Mouse (Mus musculus): ENCODE data around the gene Foxd2.
A peak's percentile ranks its signal among the peaks of the same experiment; 100 is the strongest.

Gene Foxd2

DNA sequence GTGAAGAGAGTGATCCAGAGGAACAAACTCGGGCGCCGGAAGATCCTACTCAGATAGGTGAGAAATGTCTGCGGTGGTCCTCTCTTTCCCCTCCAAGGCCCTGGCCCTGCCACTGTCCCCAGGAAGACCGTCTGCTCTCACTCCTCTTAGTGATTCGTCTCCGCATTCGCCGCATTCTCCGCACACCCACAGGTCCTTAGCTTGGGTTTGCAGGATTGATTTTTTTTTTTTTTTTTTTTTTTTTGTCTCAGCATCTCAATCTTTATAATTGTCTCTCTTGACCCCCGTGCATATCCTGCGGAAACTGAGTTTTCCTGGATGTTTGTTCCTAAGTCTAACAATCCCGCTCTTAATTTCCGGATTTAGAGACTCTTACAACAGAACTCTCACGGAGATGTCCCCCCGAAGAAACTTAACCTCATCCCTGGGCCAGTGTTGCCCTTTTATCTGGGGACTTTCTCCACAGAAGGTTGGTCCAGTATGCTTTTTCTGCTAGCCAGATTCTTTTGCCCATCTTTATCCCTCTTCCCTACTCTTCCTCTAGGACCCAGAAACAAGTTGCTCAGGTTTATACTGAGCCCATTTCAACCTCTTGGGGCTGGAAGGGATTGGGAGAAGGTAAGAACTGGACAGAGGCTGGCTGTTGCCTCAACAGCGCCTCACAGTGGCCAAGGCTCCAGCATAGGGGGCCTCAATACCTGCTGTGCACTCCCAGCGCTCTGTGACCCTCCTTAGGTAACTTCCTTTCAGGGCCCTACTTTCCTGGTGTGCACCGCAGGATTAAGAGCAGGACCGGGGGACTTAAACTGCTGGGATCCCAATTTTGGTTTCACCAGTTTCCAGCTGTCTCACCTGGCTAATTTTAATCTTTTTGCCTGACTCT lies 1.2 kb upstream of the Foxd2 start:
- peak; percentile 58 to 59 for DNase-seq

- DNase-seq: peak; percentile 54 to 65
Measured at GRCm38 (mm10) chr4:114907951-114908828, 483 bp downstream of the Foxd2 start.

DNA sequence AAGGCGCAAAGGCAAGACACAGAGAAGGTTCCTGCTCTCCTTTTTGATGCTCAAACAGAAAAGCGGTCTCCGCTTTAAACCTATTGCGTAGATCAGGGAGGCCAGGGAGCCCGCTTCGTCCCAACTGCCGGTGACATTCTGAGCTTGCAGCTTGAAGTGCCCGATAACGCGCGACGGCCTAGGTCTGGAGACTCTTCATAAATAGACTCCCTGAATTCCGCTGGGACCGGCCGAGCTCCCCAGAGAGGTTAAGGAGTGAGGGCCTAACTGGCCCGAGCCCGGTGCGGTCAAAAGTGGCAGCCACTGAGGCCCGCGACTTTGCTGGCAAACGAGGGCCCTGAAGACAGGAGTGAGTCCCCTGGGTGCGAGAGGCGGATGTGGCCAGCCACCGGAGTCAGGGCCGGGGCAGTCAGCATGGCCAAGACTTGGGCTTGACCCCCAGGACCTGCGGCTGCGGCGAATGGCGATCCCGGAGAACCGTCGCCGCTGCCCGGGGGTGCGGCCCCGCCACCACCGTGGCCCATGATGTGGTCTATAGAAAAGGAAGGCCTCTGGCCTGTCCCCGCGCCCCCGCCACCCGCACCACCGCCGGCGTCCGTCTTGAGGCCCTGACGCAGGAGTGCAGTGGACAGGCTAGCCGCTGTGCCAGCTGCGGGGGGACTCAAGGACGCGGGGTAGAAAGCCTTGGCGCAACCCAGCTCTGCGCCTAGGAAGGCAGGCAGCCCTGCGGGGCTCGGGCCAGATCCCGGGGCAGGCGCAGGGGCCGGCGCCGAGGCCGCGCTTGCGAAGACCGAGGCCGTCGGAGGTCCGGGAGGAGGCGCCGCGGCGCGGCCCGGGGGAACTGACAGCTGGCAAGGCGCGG lies 1.4 kb downstream of the Foxd2 start:
- DNase-seq: peak in 1 of 2 experiments; percentile 48

DNA sequence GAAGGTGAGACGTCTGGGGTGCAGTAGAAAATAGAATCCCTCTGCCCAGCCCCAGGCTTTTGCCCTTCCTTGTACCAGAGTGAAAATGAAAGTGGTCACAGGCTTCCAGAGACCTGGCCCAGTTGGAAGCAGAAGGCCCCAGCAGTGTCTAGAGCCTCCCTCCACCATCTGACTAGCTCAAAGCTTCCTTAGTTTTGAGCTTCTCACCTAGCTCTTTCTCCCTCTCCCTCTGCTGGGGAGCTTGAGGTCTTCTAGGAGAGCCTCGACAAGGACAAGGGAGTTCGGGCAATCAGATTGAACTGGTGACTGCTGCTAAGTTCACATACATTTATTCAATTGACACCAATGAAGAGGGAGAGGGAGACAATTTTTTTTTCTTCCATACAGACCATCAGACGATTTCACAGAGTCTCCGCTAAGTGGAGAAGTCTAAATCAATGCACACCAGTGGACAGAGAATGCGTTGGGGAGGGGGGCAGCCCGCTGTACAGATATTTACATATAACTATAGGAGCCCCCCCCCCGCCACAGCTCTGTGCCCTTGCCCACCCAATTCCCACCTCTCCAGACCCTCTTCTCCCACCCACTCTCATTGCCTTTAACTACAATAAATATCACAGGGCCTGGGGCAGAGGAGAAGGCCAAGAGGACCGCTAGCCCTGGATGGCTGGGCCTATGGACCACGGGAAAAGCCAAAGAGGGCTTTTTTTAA lies 2.5 kb downstream of the Foxd2 start:
- no peak for DNase-seq

- no peak for DNase-seq
Measured at GRCm38 (mm10) chr4:114905501-114905900, 3.2 kb downstream of the Foxd2 start.

- peak in 1 of 2 experiments; percentile 28 for DNase-seq
Measured at GRCm38 (mm10) chr4:114903422-114903782, 5.3 kb downstream of the Foxd2 start.

DNA sequence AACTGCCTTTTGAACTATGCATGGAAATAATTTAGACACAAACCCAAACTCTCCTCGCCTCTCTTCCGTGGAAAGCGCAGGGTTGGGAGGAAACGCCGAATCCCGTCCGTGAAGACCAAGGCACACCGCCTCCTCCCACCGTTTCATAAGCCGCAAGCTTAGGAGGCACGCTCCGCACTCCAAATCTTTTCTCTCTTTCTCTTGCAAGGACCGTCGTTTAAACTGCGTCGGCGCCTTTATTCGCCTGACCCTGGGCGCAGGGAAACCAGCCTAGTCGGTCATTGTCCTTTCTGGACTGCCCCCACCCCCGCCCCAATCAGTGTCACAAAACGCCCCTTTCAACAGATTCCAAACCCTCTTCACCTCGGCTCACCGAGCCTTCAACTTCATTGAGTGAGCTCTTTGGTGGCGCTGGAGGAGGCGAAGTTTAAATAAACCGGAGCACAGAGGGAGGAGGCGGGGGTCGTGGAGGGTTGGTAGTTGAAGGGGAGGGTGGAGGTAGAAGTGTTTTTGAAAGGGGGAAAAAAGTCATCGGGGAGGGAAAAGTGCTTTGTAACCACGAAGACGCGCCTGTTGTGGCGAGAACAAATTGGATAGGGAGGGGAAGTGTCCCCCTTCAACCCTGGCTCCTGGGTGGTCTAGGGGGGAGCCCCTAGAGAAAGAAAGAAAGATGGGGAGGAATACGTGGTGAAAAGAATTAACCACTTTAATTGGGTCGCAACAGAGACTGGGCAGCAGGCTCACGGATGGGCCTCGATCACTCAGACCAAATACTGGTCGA lies 5.8 kb downstream of the Foxd2 start:
- peak in 1 of 2 experiments; percentile 35 for DNase-seq

DNA sequence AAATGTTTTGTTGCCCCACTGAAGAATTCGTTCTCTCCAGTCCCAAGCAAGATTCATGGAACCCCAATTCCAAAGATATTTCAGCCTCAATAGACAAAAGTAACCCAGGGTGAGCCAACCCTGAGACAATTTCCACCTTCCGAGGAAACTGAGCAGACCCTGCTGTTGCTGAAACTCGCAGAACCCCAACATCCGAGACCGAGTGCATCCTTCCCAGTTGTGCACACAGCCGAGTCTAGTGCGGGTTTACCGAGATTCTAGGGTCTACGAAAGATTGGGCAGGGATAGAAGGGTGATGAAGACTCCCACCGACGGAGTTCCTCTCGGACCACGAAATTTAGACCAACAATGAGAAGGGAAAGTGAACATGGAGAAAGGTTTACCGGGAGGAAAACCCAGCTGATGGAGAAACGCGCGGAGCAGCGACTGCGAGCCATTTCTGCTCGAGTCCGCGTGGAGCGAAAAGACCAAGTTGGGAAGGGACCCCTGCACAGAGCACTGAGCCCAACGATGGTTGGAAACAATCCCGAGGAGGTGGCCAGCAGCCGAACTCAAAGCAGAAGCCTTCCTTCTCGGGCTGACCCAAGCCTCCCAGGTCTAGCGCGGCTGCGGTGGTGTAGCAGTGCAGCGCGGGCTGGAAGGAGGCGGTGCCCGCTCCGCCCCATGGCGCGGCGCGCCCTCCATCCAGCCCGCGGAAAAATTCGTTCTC lies 6.9 kb downstream of the Foxd2 start:
- peak in 1 of 2 experiments; percentile 47 for DNase-seq

DNA sequence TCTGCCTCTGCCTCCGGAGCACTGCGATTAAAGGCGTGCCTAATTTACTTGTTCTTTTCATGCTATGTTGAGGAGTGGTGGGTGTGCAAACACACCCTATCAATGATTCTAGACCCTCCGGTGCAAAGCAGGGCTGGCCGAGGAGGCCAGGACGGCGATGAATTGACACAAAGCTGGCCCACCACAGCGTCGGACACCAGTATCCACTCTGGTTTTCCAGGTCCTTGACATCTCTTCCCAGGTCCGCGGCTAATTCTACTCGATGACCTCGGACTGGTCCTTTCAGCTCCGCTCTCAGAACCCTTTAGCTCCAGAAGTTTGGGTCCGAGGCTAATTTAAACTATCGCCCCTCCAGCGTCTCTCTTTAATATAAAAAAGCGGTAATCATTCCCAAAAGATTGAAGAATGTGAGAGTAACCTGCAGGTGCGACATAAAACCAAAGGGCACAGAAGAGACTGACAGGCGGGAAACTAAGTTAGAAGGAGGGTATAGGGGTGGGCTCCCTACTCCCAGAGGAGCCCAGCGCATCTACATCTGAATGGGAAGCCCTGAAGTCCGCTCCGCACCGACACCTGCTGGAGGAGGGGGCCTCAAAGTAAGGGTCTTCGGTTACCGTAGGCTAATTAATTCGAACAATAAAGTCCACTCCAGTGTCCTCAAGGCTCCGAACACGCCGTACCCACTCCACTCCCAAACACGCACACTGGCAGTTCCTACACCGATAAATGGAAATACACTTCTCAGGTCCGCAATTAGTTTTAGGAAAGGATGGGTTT lies 7.6 kb downstream of the Foxd2 start:
- peak in 1 of 2 experiments; percentile 34 for DNase-seq

DNA sequence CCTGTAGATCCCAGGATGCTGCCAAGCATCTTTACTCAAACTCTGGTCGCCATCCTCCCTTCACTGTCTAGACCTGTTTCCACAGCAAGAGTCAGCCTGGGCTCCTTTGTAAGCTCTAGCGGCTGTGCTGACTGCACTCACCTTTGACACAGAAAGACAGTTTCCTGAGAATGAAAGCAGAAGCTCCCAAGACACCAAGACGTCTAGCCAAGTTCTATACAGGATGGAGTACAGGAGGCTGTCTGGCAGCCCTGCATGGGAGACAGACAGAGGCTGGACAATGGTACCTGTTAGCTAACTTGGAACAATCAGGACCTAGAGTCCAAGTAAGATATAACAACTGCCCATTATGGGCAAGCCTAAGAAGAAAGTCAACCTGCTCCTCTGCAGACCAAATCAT lies 8.8 kb downstream of the Foxd2 start:
- peak; percentile 30 for DNase-seq

DNA sequence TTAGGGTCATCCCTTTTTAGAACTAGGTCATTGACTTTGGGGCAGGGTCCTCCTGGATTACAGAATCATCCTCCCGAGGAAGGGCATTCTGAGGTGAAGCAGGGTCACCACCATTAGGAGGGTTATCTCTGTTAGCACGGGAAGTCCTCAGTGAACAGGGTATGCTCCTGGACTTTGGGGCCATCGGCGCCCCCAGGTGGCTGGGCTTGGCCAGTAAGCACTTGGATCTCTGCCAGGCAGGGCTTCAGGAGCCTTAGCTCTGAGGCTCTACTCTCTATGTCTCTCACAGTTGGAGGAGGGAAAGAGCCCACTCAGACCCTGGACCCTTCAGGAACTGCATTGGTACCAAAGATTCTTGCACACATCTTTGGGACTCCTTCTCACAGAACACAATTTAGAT lies 10.8 kb downstream of the Foxd2 start:
- peak; percentile 54 for DNase-seq

DNA sequence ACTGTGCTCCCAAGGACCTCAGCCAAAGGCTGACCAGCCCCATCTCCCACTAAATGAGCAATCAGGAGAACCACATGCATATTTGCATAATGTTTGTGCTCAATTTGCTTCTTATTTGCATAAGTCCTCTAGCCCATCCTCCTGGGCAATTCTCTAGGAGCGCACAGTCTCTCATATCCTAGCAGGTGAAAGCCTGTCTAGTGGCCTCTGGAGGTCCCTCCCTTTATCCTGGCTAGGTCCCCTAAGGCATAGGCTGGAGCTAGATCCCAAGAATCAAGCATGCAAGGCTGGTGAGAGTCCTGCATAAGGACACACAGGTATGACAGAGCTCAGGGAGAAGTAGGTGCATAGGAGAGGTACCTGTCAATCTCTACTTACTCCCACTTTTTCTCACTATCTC lies 26.4 kb downstream of the Foxd2 start:
- DNase-seq: no peak

GRCm38 (mm10) chr4:114876441-114876972 lies 32.2 kb downstream of the Foxd2 start:
- DNase-seq: no peak

DNA sequence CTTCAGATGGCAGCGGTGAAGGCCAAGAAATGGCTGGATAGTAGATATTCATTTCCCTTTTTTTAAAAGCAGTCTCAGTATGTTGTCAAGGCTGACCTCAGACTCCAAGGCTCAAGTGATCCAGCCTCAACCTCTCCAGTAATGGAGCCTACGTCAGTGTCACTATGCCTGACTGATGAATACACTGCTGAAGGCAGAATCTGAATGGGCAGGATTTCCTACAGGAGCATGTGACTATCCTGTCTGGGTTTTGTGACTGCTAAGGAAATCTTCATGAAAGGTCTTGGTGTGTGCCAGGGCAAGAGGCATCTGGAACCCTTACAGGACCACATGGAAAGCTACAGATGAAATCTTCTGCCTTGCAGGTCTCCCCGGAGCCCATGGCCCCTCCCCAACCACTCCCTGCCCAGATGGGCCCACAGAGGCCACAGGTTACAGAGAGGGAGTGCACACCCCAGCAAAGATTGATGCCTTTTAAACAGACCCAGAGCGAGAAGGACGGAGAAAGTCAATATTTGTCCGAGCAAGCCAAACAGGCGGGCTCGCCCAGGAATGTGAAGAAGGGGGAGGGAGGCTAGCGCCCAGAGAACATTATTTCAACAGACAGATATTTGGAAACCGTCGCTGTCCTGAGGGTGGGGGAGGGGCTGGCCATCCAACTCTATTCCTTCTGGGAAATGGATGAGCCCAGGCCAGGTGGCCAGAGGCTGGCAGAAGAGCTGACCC lies 38.7 kb downstream of the Foxd2 start:
- no peak for DNase-seq

DNA sequence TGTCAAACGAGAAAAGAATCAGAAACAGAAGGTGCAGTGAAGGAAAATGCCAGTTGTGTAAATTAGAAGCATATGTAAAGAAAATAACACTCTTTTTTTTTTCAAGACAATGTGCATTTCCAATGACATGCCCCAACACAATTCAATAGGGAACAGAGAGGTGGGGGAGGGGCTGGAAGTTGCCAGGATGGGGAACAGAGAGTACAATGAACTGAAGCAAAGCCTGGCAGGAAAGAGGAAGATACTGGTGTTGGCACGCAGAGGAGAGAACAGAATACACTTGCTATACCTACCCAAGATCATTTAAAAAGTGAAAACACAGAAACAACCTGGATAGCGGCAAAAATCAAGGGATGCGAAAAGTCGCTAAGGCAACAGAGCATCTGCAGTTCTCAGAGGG lies 45.5 kb downstream of the Foxd2 start:
- no peak for DNase-seq

DNA sequence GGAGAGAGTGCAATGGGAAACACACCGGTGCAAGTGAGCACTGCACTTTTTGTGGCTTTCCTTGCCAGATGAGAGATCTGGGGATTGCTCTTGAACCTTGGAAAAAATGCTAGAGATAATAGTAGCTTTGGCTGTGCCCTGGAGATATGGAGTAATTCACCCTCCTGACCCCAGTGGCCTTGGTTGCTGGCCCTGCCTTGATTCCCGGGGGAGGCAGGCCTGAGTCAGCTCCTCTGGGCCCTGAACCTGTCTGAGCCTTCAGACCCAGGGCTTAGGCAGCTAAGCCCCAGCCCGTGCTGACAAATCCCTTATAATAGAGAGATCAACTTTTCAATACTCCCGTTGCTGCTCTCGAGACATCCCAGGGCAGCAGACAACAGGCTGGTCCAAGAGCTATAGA lies 50.2 kb downstream of the Foxd2 start:
- no peak for DNase-seq
